Mouse (Mus musculus) neural tube, embryonic 14.5 days (tissue): ENCODE results near the gene Il33. TPM values are rescaled to one million over a fixed set of nuclear protein-coding genes. Genes with fewer than 3 reads are reported as not detected.
"Not testable (repeated sequence)": the region's sequence is repeated elsewhere in the genome, so short reads cannot be mapped to it uniquely, and the experiment has no call there.

Experiments
- ATAC-seq: fragments of 200-750 bp; cut with Nextera tagmentation; 2 replicates; pipeline ENCODE4 v1.8.0; 2017; ENCODE audit warnings: low read depth, mild to moderate bottlenecking, moderate TSS enrichment, moderate library complexity
- H3K27ac ChIP-seq: fragments of 300-500 bp; sonication (generic); 2 replicates; pipeline ENCODE4 v1.5.1; 2014; ENCODE audit warnings: low read depth, mild to moderate bottlenecking, control low read depth, low read length, moderate library complexity, mixed read lengths
- H3K27me3 ChIP-seq: fragments of 300-500 bp; sonication (generic); 2 replicates; pipeline ENCODE4 v1.6.1; 2014; ENCODE audit warnings: low read length; ENCODE audit not compliant: control insufficient read depth, insufficient read depth
- H3K36me3 ChIP-seq: fragments of 300-500 bp; sonication (generic); 2 replicates; pipeline ENCODE4 v1.6.1; 2014; ENCODE audit warnings: low read length, mixed read lengths; ENCODE audit not compliant: control insufficient read depth, insufficient read depth
- H3K4me1 ChIP-seq: fragments of 300-500 bp; sonication (generic); 2 replicates; pipeline ENCODE4 v1.6.1; 2014; ENCODE audit warnings: low read length; ENCODE audit not compliant: control insufficient read depth, insufficient read depth
- H3K4me2 ChIP-seq: fragments of 300-500 bp; sonication (generic); 2 replicates; pipeline ENCODE4 v1.6.1; 2014; ENCODE audit warnings: mild to moderate bottlenecking, low read depth, low read length, control low read depth
- H3K4me3 ChIP-seq: fragments of 300-500 bp; sonication (generic); 2 replicates; pipeline ENCODE4 v1.5.1; 2014; ENCODE audit warnings: low read depth, low read length, control low read depth, mixed read lengths
- H3K9ac ChIP-seq: fragments of 300-500 bp; sonication (generic); replicated peaks from 2 replicates; pipeline ENCODE4 v1.6.1; 2014; ENCODE audit warnings: low read depth, mild to moderate bottlenecking, control low read depth, low read length, mixed read lengths
- H3K9me3 ChIP-seq: fragments of 300-500 bp; sonication (generic); 2 replicates; pipeline ENCODE4 v1.6.1; 2016; ENCODE audit warnings: low read length; ENCODE audit not compliant: control insufficient read depth
- WGBS: fragments of 180-500 bp; shearing (Covaris S2); extraction: QIAGEN DNeasy Blood & Tissue Kit; methylation state at CpG from one replicate; pipeline ENCODE4 v1.1.7; 2014; 5-methylcytosine and 5-hydroxymethylcytosine counted together
- polyA plus RNA-seq: library from polyadenylated mRNA; unstranded; fragments of >200 nt; fragmentation: Nextera tagmentation; extraction: Ambion mirVana; gene quantifications from 2 replicates; pipeline ENCODE4 v1.2.1, GENCODE M21; 2014

Gene Il33
- polyA plus RNA-seq, 1 experiment from 2014 or later = 0.74 TPM

DNA sequence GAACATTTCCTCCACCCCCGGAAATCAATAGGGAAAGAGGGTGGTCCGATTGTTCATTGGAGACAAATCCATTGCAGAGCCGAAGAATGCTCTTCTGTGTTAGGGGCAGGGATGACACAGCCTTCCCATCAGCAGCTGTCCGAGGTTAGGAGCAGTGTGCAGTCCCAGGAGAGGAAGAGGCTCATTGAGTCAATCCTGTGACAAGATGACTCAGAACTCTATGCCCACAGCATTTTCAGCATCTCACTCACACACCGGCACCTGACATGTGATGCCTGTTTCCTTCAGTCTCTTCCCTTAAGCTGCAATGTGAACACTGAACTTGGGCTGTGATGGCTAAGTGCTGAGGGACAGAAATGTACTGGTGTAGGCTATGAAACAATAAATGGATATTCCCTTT, 7.5 kb upstream of the Il33 start:
- WGBS = 81% methylated on average over 5 of the region's 5 CpGs
- no peak for ATAC-seq
- Histone ChIP-seq H3K9me3 (no peaks in the 10 kb centered on the region), H3K4me1 (no peaks in the 10 kb centered on the region), H3K27me3 (no peaks in the 10 kb centered on the region), H3K27ac (no peak overlapping the region), H3K4me3 (no peak overlapping the region), H3K4me2 (no peak overlapping the region), H3K9ac (no peak overlapping the region), H3K36me3 (no peaks in the 10 kb centered on the region)

DNA sequence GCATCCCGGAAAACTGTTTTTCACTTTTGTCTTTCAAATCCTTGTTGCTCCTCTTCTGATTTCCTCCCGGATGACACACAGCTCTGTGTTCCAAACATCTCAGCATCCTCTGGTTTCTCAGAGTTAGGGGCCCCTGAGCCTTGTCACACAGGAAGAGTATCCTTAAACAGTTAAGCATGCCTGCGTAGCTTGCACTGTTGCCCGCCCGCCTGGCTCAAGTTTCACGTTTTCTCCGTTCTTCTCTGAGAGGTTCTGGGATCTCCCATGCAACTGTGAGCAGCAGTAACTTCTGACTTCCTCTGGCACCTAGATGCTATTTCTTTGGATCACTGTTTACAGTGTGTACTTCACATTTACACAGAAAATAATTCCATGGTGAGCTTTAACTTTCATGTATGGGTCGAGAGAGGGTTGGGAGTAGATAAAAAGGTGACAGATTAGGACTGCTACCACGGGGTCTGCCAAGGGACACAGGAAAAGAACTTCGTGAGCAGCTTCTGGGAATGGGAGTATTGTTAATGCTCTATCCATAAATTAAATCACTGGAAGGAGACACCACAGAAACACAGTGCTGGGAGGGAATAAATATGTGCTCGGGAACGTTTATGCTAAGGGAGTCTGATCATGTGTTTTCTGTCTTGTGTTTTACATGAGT, 1.3 kb downstream of the Il33 start:
- Histone ChIP-seq H3K27ac (no peak overlapping the region), H3K4me3 (no peak overlapping the region), H3K36me3 (no peaks in the 10 kb centered on the region), H3K9me3 (no peaks in the 10 kb centered on the region), H3K9ac (no peak overlapping the region), H3K4me1 (no peaks in the 10 kb centered on the region), H3K4me2 (no peak overlapping the region), H3K27me3 (no peaks in the 10 kb centered on the region)
- WGBS = 63% methylated on average over 12 of the region's 12 CpGs
- ATAC-seq = no peak

DNA sequence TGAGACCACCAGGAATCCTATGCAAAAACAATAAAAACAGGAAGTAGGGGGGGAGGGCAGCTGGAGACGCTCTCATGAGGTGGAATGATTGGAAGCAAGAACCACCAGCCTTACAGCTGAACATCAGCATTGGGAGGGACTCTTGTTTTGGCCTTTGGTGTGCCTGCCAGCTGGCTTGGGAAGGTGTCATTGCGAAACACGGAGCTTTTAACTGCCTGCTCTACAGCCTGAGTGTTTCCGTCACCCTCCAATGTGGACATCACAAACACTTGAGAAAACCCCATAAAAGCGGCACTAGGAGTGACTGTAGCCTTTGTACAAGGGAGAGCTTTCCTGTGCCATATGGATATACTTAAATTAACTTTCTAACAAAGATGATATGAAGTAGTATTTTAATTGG, 5.4 kb downstream of the Il33 start:
- H3K27ac ChIP-seq = no peak overlapping the region
- ATAC-seq = no peak
- H3K36me3 ChIP-seq = no peaks in the 10 kb centered on the region
- 79% methylated on average over 5 of the region's 5 CpGs for WGBS
- H3K4me3 ChIP-seq = no peak overlapping the region
- no peak overlapping the region for H3K9ac ChIP-seq
- no peaks in the 10 kb centered on the region for H3K4me1 ChIP-seq
- no peaks in the 10 kb centered on the region for H3K9me3 ChIP-seq
- no peak overlapping the region for H3K4me2 ChIP-seq
- no peaks in the 10 kb centered on the region for H3K27me3 ChIP-seq

DNA sequence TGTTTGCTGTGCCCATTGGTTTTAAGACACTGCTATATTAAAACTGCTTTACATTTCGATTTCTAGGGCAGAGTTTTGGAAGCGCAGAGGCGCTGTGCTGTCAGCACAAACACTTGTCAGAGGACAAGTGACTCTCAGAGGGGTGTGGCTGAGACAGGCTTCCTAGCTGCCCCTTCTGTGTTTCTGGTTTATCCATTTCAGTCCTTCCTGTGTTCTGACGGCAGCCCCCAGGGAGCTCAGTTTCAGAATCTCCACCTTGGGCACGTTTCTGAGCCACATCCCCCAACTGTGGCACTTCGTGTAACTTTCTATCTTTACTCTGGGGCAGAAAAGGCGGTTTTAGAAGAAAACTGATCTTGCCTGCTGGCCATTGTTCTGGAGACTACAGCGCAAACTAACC, 12.5 kb downstream of the Il33 start:
- H3K9me3 ChIP-seq = no peaks in the 10 kb centered on the region
- H3K4me1 ChIP-seq = no peaks in the 10 kb centered on the region
- no peak overlapping the region for H3K27ac ChIP-seq
- no peaks in the 10 kb centered on the region for H3K27me3 ChIP-seq
- ATAC-seq = no peak
- 70% methylated on average over 8 of the region's 8 CpGs for WGBS
- H3K9ac ChIP-seq = no peak overlapping the region
- no peaks in the 10 kb centered on the region for H3K36me3 ChIP-seq
- no peak overlapping the region for H3K4me2 ChIP-seq
- H3K4me3 ChIP-seq = no peak overlapping the region

DNA sequence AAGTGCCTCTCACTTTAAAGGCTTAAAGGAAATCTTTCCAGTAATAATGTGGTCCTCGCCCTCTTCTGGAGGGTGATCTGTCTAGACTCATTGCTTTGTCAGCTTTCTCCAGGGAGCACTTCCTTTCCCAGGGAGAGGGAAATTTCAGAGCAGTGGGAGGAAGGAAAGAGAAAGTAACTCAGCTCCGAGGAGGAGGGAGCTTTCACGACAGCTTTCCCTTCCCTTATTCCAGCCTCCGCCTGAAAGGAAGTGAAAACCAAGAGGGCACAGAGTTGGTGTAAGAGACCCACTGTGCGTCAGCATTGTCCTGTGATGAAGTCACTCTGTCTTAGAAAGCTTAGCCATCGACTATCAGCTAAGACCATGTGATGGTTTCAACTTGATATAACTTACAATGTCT, 15.3 kb downstream of the Il33 start:
- Histone ChIP-seq H3K27ac (no peak overlapping the region), H3K4me3 (no peak overlapping the region), H3K4me2 (no peak overlapping the region), H3K9ac (no peak overlapping the region), H3K27me3 (no peaks in the 10 kb centered on the region), H3K9me3 (no peaks in the 10 kb centered on the region), H3K4me1 (no peaks in the 10 kb centered on the region), H3K36me3 (no peaks in the 10 kb centered on the region)
- 51% methylated on average over 6 of the region's 6 CpGs for WGBS
- ATAC-seq = no peak

DNA sequence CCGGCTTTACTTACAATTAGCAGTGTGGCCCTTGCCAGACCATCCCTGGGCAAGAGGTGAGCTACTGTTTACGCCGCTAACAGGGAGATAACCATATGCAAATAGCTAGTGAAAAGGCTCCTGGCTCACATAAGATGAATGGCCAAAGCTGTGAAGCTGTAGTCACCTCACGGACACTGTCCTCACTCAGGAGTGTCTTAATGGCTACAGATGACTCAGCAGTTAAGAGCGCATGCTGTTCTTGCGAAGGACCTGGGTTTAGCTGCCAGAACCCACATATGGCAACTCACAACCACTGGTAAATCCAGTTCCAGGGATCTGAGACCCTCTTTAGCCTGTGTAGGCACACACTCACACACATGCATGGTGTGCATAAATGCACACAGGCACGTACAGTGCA, 16.3 kb downstream of the Il33 start:
- H3K4me3 ChIP-seq = no peak overlapping the region
- no peak overlapping the region for H3K9ac ChIP-seq
- H3K4me1 ChIP-seq = no peaks in the 10 kb centered on the region
- no peak overlapping the region for H3K4me2 ChIP-seq
- ATAC-seq = no peak
- H3K36me3 ChIP-seq = no peaks in the 10 kb centered on the region
- 77% methylated on average over 7 of the region's 7 CpGs for WGBS
- H3K9me3 ChIP-seq = no peaks in the 10 kb centered on the region
- H3K27me3 ChIP-seq = no peaks in the 10 kb centered on the region
- no peak overlapping the region for H3K27ac ChIP-seq

DNA sequence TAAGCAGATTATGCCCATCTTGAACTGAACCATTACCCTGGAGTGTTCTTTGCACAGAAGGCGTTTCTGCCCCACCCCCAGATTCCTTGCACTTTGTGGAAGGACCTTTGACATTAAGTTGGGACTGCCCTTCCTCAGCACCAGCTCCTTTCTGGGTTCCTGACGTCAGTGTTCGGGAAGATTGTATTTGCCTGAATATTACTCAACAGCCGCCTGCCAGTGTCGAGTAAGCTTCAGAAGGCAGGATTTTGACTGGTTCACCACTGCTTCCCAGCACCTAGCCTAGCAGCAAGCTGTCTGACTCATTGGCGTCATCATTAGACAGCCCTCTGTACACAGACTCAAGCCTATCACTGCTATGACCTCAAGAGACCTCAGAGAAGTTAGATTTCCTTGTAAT, 17.4 kb downstream of the Il33 start:
- Histone ChIP-seq H3K27ac (no peak overlapping the region), H3K4me3 (no peak overlapping the region), H3K36me3 (no peaks in the 10 kb centered on the region), H3K9me3 (no peaks in the 10 kb centered on the region), H3K9ac (no peak overlapping the region), H3K4me2 (no peak overlapping the region), H3K4me1 (no peaks in the 10 kb centered on the region), H3K27me3 (no peaks in the 10 kb centered on the region)
- ATAC-seq = no peak
- WGBS = 87% methylated on average over 6 of the region's 6 CpGs

DNA sequence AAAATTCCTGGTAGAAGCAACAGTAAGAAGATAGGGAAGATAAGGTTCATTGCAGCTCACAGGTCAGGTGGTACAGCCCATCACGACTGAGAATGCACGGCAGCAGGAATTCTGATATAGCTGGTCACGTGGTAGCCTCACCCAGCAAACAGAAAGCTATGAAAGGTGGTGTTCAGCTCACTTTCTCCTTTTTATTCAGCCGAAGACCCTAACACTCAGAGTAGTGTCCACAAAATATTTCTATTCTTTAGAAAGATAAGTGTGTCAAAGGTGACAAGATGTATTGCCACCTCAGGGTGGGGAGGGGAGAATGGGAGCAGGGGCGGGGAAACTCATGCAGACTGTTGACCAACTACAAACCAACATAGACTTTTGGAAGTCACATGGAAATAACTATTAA, 19.5 kb downstream of the Il33 start:
- WGBS = 90% methylated on average over 5 of the region's 5 CpGs
- Histone ChIP-seq H3K9ac (no peak overlapping the region), H3K36me3 (no peaks in the 10 kb centered on the region), H3K4me1 (no peaks in the 10 kb centered on the region), H3K4me2 (no peak overlapping the region), H3K4me3 (no peak overlapping the region), H3K9me3 (no peaks in the 10 kb centered on the region), H3K27ac (no peak overlapping the region), H3K27me3 (no peaks in the 10 kb centered on the region)
- no peak for ATAC-seq

DNA sequence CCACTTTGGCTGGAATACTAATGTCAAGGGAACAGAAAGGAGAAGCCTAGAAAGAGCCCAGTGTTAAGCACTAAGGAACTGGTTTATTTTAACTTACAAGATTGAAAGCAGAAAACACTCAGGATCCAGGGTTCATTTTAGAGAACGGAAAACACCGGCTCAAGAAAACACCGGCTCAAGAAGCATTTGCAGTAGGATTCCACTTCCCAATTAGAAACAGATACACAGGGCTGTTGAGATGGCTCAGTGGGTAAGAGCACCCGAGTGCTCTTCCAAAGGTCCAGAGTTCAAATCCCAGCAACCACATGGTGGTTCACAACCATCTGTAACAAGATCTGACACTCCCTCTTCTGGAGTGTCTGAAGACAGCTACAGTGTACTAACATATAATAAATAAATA, 20.0 kb downstream of the Il33 start:
- not testable (repeated sequence) for ATAC-seq, H3K4me2 ChIP-seq, H3K36me3 ChIP-seq, H3K4me3 ChIP-seq, H3K9me3 ChIP-seq, H3K27me3 ChIP-seq, H3K27ac ChIP-seq, H3K4me1 ChIP-seq, H3K9ac ChIP-seq
- 79% methylated on average over 4 of the region's 4 CpGs for WGBS
